Mouse (Mus musculus): Measurements from ENCODE around the gene Mxra7.

The Mxra7 gene

GRCm38 (mm10) chr11:116802709-116803108 is 25.1 kb downstream of the Mxra7 start:
- in situ Hi-C loops (cut with MboI, MseI), result loop anchor here (5.0 to 10.0 kb wide), 3 partner anchors 100 to 468 kb away; partner anchors contain the start of gene Foxj1 (in 1 of the 2)

- in situ Hi-C loops (cut with MboI, MseI), result loop anchor here (5.0 to 10.0 kb wide), 3 partner anchors 99 to 466 kb away; partner anchors contain the start of gene Foxj1 (in 1 of the 2)
Measured at GRCm38 (mm10) chr11:116801106-116801505, 26.7 kb downstream of the Mxra7 start.

- in situ Hi-C loops (cut with MboI, MseI), result no loop called here
Measured at GRCm38 (mm10) chr11:116799364-116799763, 28.5 kb downstream of the Mxra7 start.

- in situ Hi-C loops (cut with MboI, MseI), result no loop called here
Measured at GRCm38 (mm10) chr11:116784221-116784620, 43.6 kb downstream of the Mxra7 start.

- in situ Hi-C loops (cut with MboI, MseI), result no loop called here
Measured at GRCm38 (mm10) chr11:116782737-116783145, 45.1 kb downstream of the Mxra7 start.

GRCm38 (mm10) chr11:116775407-116775806 is 52.4 kb downstream of the Mxra7 start, which contains the start of gene St6galnac1:
Gene St6galnac1, minus strand, starts transcription at chr11:116775507.
- in situ Hi-C loops (cut with MboI, MseI), result loop anchor here in 1 of 2 experiments (10.0 kb wide), 1 partner anchor 1101 kb away; no protein-coding TSS in a partner anchor

GRCm38 (mm10) chr11:116773205-116773604 is 54.6 kb downstream of the Mxra7 start:
- in situ Hi-C loops (cut with MboI, MseI), result loop anchor here in 1 of 2 experiments (10.0 kb wide), 1 partner anchor 1098 kb away; no protein-coding TSS in a partner anchor

- in situ Hi-C loops (cut with MboI, MseI), result loop anchor here in 1 of 2 experiments (10.0 kb wide), 1 partner anchor 1095 kb away; no protein-coding TSS in a partner anchor
Measured at GRCm38 (mm10) chr11:116769873-116770272, 58.0 kb downstream of the Mxra7 start.

GRCm38 (mm10) chr11:116764946-116765345 is 62.9 kb downstream of the Mxra7 start:
- in situ Hi-C loops (cut with MboI, MseI), result no loop called here

GRCm38 (mm10) chr11:116764346-116764745 is 63.5 kb downstream of the Mxra7 start:
- in situ Hi-C loops (cut with MboI, MseI), result no loop called here

DNA sequence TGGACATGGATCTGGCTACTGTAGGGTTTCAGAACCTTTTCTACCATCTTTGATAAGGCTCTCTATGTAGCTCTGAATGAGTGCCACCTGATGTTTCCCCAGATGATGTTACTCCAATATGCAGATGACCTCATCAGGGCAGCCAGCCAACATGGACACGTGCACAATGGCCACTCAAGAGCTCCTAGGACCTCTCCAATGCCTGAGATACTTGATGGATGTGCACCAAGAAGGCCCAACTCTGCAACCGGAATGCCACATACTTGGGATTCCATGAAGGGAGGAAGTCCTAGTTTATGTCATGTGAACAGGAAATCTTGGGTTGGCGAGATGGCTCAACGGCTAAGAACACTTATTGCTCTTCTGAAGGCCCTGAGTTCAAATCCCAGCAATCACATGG is 72.7 kb downstream of the Mxra7 start:
- in situ Hi-C loops (cut with MboI, MseI), result no loop called here

- in situ Hi-C loops (cut with MboI, MseI), result no loop called here
Measured at GRCm38 (mm10) chr11:116753674-116754470, 74.0 kb downstream of the Mxra7 start.

Measured in T-helper 17 cell (primary cell).